Mouse (Mus musculus): Measurements from ENCODE around the gene Map6d1. TPM values are rescaled to one million over a fixed set of nuclear protein-coding genes. Genes with fewer than 3 reads are reported as not detected.

Gene Map6d1
- polyA plus RNA-seq, 1 experiment from 2014 or later, result 1.2 TPM

GRCm38 (mm10) chr16:20227504-20227903, 13.7 kb downstream of the Map6d1 start:
- no peak for DNase-seq (ENCODE audit: low spot score)
- no peak overlapping the region for H3K27ac ChIP-seq
- no peaks in the 10 kb centered on the region for H3K4me1 ChIP-seq (replicated peaks)
- no peaks in the 10 kb centered on the region for H3K27me3 ChIP-seq (ENCODE audit: insufficient read depth, poor library complexity, severe bottlenecking)
- H3K4me3 ChIP-seq, result no peak overlapping the region
- H3K36me3 ChIP-seq, result peaks cover 93% of the 10 kb centered on the region
- H3K9me3 ChIP-seq, result no peaks in the 10 kb centered on the region
- 88% methylated on average over 6 of the region's 6 CpGs for WGBS

DNA sequence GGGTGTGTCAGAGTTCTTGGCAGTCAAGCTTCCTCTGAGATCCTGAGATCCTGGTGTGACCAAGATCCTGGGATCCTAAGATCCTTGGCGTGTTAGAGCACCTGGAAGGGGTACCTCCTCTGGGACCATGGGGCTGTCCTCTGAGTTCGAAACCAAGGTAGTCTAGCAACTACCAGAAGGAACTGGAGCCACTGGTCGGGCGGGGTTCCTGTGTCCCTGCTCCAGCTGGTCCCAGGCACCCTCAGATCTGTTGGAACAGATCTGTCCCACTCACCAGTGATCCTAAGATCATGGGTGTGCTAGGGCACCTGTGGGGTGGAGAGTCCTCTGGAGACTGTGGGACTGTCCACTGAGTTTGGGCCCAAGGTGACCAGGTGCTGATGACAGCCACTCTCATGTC, 14.5 kb downstream of the Map6d1 start:
- no peaks in the 10 kb centered on the region for H3K4me1 ChIP-seq (replicated peaks)
- WGBS, result 94% methylated on average over 4 of the region's 4 CpGs
- H3K4me3 ChIP-seq, result no peak overlapping the region
- H3K9me3 ChIP-seq, result no peaks in the 10 kb centered on the region
- peaks cover 97% of the 10 kb centered on the region for H3K36me3 ChIP-seq
- no peak overlapping the region for H3K27ac ChIP-seq
- no peaks in the 10 kb centered on the region for H3K27me3 ChIP-seq (ENCODE audit: insufficient read depth, poor library complexity, severe bottlenecking)
- no peak for DNase-seq (ENCODE audit: low spot score)

GRCm38 (mm10) chr16:20222726-20223125, 18.4 kb downstream of the Map6d1 start:
- Histone ChIP-seq H3K4me1 (replicated peaks) (no peaks in the 10 kb centered on the region), H3K4me3 (no peak overlapping the region), H3K9me3 (no peaks in the 10 kb centered on the region), H3K27ac (no peak overlapping the region), H3K36me3 (peaks cover 97% of the 10 kb centered on the region), H3K27me3 (ENCODE audit: insufficient read depth, poor library complexity, severe bottlenecking) (no peaks in the 10 kb centered on the region)
- DNase-seq (ENCODE audit: low spot score), result no peak
- WGBS, result 96% methylated on average over 6 of the region's 6 CpGs

DNA sequence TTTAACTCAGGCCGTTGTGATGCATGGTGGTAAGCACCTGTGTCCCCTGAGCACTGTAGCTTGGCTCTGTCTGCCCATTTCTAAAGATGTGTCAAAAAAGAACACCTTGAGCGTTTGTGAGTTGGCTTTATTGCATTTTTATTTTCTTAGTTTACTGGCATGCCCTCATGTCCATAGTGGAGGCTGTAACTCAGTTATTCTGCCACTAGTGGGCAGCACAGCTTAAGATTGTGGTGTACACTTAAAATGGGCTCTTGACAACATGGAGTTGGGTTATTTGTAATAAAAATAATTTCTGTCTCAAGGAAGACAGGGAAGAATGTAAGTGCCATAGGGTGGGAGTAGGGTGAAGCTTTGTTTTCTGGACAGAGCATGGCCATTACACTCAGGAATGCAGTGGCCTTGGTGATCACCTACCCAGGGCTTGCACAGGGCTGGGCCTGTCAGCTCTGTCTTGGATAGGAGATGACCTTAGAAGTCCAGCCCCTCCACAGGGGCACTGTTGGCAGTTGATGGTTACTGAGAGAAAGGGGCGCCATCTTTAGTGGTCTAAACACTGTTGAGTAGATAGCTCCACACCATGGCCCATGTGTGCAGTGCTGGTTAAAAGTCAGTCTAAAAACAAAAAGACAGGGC, 27.4 kb downstream of the Map6d1 start:
- Histone ChIP-seq H3K4me3 (no peak overlapping the region), H3K9me3 (no peaks in the 10 kb centered on the region), H3K27ac (no peak overlapping the region), H3K4me1 (replicated peaks) (no peaks in the 10 kb centered on the region), H3K36me3 (peaks cover 98% of the 10 kb centered on the region), H3K27me3 (ENCODE audit: insufficient read depth, poor library complexity, severe bottlenecking) (no peaks in the 10 kb centered on the region)
- WGBS, result 90% methylated on average over 3 of the region's 3 CpGs
- DNase-seq (ENCODE audit: low spot score), result peak; percentile 37

GRCm38 (mm10) chr16:20199501-20200201, 41.5 kb downstream of the Map6d1 start:
- Histone ChIP-seq H3K9me3 (no peaks in the 10 kb centered on the region), H3K27me3 (ENCODE audit: insufficient read depth, poor library complexity, severe bottlenecking) (no peaks in the 10 kb centered on the region), H3K4me1 (replicated peaks) (no peaks in the 10 kb centered on the region), H3K36me3 (peaks cover 100% of the 10 kb centered on the region), H3K4me3 (no peak overlapping the region), H3K27ac (no peak overlapping the region)
- WGBS, result 90% methylated on average over 5 of the region's 5 CpGs
- DNase-seq (ENCODE audit: low spot score), result no peak

DNA sequence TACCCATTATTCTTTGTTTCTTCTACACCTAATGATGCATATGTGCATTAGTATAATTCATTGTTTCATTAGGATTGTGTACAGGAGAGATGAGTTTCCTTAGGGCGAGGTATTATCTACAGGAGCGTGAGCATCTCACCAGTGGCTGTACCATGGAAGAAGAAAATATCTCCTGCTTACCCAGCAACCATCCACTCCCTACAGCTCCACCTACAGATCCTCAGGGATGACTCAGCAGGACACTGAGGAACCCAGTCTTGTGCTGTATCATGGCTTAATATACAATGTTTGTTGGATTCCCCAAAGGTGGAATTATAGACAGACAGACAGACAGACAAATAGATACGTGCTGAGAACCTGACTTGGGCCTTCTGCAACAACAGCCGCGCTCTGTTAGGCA, 44.2 kb downstream of the Map6d1 start:
- H3K4me1 ChIP-seq (replicated peaks), result no peaks in the 10 kb centered on the region
- H3K27ac ChIP-seq, result no peak overlapping the region
- DNase-seq (ENCODE audit: low spot score), result no peak
- H3K9me3 ChIP-seq, result no peaks in the 10 kb centered on the region
- no peaks in the 10 kb centered on the region for H3K27me3 ChIP-seq (ENCODE audit: insufficient read depth, poor library complexity, severe bottlenecking)
- 96% methylated on average over 5 of the region's 5 CpGs for WGBS
- no peak overlapping the region for H3K4me3 ChIP-seq
- H3K36me3 ChIP-seq, result peaks cover 100% of the 10 kb centered on the region

- Histone ChIP-seq H3K27ac (no peak overlapping the region), H3K27me3 (ENCODE audit: insufficient read depth, poor library complexity, severe bottlenecking) (no peaks in the 10 kb centered on the region), H3K4me1 (replicated peaks) (no peaks in the 10 kb centered on the region), H3K4me3 (no peak overlapping the region), H3K36me3 (peaks cover 98% of the 10 kb centered on the region), H3K9me3 (no peaks in the 10 kb centered on the region)
- DNase-seq (ENCODE audit: low spot score), result no peak
- 91% methylated on average over 3 of the region's 3 CpGs for WGBS
Observed at GRCm38 (mm10) chr16:20195546-20195945, 45.6 kb downstream of the Map6d1 start.

- Histone ChIP-seq H3K36me3 (peaks cover 96% of the 10 kb centered on the region), H3K27ac (no peak overlapping the region), H3K9me3 (no peaks in the 10 kb centered on the region), H3K4me3 (no peak overlapping the region), H3K27me3 (ENCODE audit: insufficient read depth, poor library complexity, severe bottlenecking) (no peaks in the 10 kb centered on the region), H3K4me1 (replicated peaks) (no peaks in the 10 kb centered on the region)
- DNase-seq (ENCODE audit: low spot score), result no peak
Observed at GRCm38 (mm10) chr16:20192043-20192442, 49.1 kb downstream of the Map6d1 start.

DNA sequence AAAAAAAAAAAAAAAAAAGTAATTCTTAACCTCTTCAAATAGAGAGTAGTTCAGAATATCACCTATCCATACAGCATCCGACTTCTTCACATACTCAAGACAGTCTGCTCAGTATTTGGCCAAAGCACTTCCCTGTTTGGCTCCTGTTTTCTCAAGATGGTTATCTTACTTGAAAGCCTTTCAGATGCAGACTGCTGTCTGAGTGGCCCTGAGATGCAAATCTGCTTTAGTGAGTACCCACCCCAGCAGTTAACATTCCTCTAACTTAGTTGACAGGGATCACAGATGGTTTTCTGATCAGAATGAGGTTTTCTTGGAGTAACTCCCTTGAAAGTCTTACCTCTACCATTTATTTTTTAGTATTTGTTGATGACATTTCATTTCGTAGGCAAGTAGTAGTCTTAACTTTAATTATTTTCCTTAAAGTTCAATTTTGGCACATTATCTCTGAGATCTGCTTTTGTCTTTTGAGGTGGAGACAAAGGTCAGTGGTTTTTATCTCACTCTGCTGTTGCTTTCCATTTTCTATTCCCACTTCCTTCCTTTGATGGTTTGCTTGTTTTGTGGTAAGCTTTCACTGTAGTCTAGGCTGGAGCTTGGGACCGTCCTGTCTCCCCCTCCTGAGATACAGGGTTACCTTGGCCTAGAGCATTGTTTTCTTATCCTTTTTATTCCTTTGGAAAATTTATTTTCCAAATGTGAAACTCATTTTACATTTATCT, 49.8 kb downstream of the Map6d1 start:
- H3K27me3 ChIP-seq (ENCODE audit: insufficient read depth, poor library complexity, severe bottlenecking), result no peaks in the 10 kb centered on the region
- H3K36me3 ChIP-seq, result peaks cover 96% of the 10 kb centered on the region
- no peak for DNase-seq (ENCODE audit: low spot score)
- no peaks in the 10 kb centered on the region for H3K4me1 ChIP-seq (replicated peaks)
- no peak overlapping the region for H3K4me3 ChIP-seq
- no peaks in the 10 kb centered on the region for H3K9me3 ChIP-seq
- no peak overlapping the region for H3K27ac ChIP-seq
- WGBS, result 88% methylated on average over 3 of the region's 3 CpGs

DNA sequence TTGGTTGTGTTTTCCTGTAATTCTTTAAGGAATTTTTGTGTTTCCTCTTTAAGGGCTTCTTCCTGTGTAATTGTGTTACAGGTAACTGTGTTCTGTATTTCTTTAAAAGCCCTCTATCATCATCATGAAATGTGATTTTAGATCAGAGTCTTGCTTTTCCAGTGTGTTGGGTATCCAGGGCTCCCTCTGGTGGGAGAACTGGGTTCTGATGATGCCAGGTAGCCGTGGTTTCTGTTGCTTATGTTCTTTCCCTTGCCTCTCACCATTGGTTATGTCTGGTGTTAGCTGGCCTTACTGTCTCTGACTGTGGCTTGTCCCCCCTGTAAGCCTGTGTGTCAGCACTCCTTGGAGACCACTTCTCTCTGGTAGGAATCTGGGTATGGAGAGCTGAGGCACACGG, 55.8 kb downstream of the Map6d1 start:
- peak; percentile 10 for DNase-seq (ENCODE audit: low spot score)
- Histone ChIP-seq H3K4me3 (no peak overlapping the region), H3K36me3 (peaks cover 85% of the 10 kb centered on the region), H3K27me3 (ENCODE audit: insufficient read depth, poor library complexity, severe bottlenecking) (no peaks in the 10 kb centered on the region), H3K9me3 (no peaks in the 10 kb centered on the region), H3K4me1 (replicated peaks) (no peaks in the 10 kb centered on the region), H3K27ac (no peak overlapping the region)
- 69% methylated on average over 2 of the region's 2 CpGs for WGBS

Other genes starting within 250 kb of the Map6d1 start
- gene Klhl24, start 143.8 kb downstream of the Map6d1 start, polyA plus RNA-seq (2016; fragmentation: Nextera tagmentation; extraction: Ambion mirVana), result 24.2 and 31.4 TPM in 2 replicates
- 35.9 and 39.7 TPM in 2 replicates for gene Yeats2, start 100.3 kb downstream of the Map6d1 start, polyA plus RNA-seq (2016; fragmentation: Nextera tagmentation; extraction: Ambion mirVana)
- gene Parl, start 61.0 kb upstream of the Map6d1 start, polyA plus RNA-seq (2016; fragmentation: Nextera tagmentation; extraction: Ambion mirVana), result 118 and 133 TPM in 2 replicates
- gene Cyp2ab1, start 84.0 kb upstream of the Map6d1 start, polyA plus RNA-seq (2016; fragmentation: Nextera tagmentation; extraction: Ambion mirVana), result not detected in 2 replicates
- 63.6 and 65.8 TPM in 2 replicates for gene Abcc5, start 185.0 kb upstream of the Map6d1 start, polyA plus RNA-seq (2016; fragmentation: Nextera tagmentation; extraction: Ambion mirVana)